Mouse (Mus musculus) forebrain, embryonic 12.5 days (tissue): Measurements from ENCODE around the gene Dtd1. TPM values are rescaled to one million over a fixed set of nuclear protein-coding genes. Genes with fewer than 3 reads are reported as not detected.

Source experiments
- ATAC-seq: fragments of 200-750 bp; cut with Nextera tagmentation; 2 replicates; pipeline ENCODE4 v1.8.0; 2017; ENCODE audit warnings: moderate TSS enrichment; ENCODE audit not compliant: low FRiP score
- H3K27ac ChIP-seq: fragments of 300-500 bp; sonication (generic); 2 replicates; pipeline ENCODE4 v1.5.1; 2016; ENCODE audit warnings: mild to moderate bottlenecking
- H3K27me3 ChIP-seq: fragments of 300-500 bp; sonication (generic); 2 replicates; pipeline ENCODE4 v1.6.1; 2016; ENCODE audit warnings: mild to moderate bottlenecking
- H3K36me3 ChIP-seq: fragments of 300-500 bp; sonication (generic); replicated peaks from 2 replicates; pipeline ENCODE4 v1.6.1; 2016; ENCODE audit warnings: mild to moderate bottlenecking
- H3K4me1 ChIP-seq: fragments of 300-500 bp; sonication (generic); 2 replicates; pipeline ENCODE4 v1.6.1; 2016
- H3K4me2 ChIP-seq: fragments of 300-500 bp; sonication (generic); 2 replicates; pipeline ENCODE4 v1.6.1; 2016; ENCODE audit warnings: mild to moderate bottlenecking, moderate library complexity
- H3K4me3 ChIP-seq: fragments of 300-500 bp; sonication (generic); replicated peaks from 2 replicates; pipeline ENCODE4 v1.5.1; 2016; ENCODE audit warnings: mild to moderate bottlenecking
- H3K9ac ChIP-seq: fragments of 300-500 bp; sonication (generic); 2 replicates; pipeline ENCODE4 v1.6.1; 2016; ENCODE audit warnings: mild to moderate bottlenecking
- H3K9me3 ChIP-seq: fragments of 300-500 bp; sonication (generic); 2 replicates; pipeline ENCODE4 v1.6.1; 2016
- WGBS: fragments of 180-500 bp; shearing (Covaris S2); methylation state at CpG from one replicate; pipeline ENCODE4 v1.1.7; 2016; 5-methylcytosine and 5-hydroxymethylcytosine counted together
- microRNA-seq: library from miRNA; unstranded; fragments of <30 nt; microRNA quantifications from one replicate; pipeline ENCODE4, GENCODE M21; 2017
- polyA plus RNA-seq: library from polyadenylated mRNA; unstranded; fragments of >200 nt; fragmentation: Nextera tagmentation; extraction: Ambion mirVana; gene quantifications from 2 replicates; pipeline ENCODE4 v1.2.1, GENCODE M21; 2016

Dtd1 gene
- polyA plus RNA-seq, 1 experiment from 2014 or later = 35.5 TPM

DNA sequence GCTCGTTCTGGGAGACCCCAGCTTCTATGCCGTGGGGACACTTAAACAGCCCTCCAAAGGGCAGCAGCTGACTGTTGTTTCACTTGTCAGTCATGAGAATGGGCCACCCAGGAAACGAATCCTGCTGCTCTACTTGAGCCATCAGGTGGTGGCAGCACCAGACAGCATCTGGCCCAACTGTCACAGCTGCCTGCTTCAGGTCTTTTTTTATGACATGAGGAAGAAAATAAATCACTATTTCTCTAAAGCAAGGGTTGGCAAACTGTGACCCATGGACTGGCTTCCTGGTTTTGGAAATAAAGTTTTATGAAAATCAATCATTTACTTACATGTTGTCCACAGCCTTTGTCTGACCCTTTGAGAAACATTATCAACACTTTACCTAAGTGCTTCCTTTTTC is 182.2 kb downstream of the Dtd1 start:
- 63% methylated on average over 3 of the region's 3 CpGs for WGBS

DNA sequence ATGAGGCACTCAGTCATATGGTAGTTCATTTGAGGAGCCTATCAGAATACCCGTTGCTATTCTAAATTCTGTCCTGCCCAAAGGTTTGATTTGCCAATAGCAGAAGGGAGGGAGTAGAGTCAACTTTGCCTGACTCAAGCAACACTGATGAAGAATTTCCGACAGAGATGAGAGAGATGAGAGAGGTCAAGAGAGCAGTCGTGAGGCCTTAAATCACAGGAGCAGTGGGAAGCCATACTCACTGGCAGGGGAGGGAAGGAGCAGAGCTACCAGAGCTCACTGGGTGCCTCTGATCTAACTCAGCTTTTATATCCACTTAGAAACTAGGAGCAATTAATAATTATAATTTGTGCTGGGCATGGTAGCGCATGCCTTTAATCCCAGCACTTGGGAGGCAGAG is 182.8 kb downstream of the Dtd1 start:
- no peak overlapping the region for H3K4me2 ChIP-seq
- H3K9me3 ChIP-seq = no peaks in the 10 kb centered on the region
- H3K4me1 ChIP-seq = no peaks in the 10 kb centered on the region
- H3K9ac ChIP-seq = no peak overlapping the region
- no peak overlapping the region for H3K27ac ChIP-seq
- no peak overlapping the region for H3K4me3 ChIP-seq
- 83% methylated on average over 4 of the region's 4 CpGs for WGBS
- no peaks in the 10 kb centered on the region for H3K27me3 ChIP-seq
- no peak for ATAC-seq
- H3K36me3 ChIP-seq = no peaks in the 10 kb centered on the region

More for the DNA sequence above, 182.2 kb downstream of the Dtd1 start:
- Histone ChIP-seq H3K9ac (no peak overlapping the region), H3K9me3 (no peaks in the 10 kb centered on the region), H3K36me3 (no peaks in the 10 kb centered on the region), H3K27me3 (no peaks in the 10 kb centered on the region), H3K27ac (no peak overlapping the region), H3K4me2 (no peak overlapping the region), H3K4me1 (no peaks in the 10 kb centered on the region), H3K4me3 (no peak overlapping the region)
- ATAC-seq = no peak

DNA sequence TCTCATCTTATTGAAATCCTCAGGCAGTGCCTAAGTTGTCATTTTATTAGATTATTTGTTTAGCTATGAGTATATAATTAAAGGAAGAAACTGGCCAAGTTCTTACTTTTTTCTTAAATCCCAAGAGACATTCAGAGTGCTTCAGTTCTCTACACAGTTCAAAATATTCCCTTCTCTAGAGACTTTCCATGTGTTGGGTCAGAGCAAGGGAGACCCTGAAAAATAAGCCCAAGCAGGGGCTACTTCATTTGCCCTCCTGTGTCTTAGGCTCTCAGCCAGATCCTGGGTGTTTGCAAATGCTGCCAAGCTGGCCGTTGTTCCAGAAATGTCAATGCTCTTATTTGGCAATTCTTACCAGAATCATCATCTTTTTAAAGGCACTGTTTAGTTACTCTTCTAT is 183.5 kb downstream of the Dtd1 start:
- Histone ChIP-seq H3K27me3 (no peaks in the 10 kb centered on the region), H3K36me3 (no peaks in the 10 kb centered on the region), H3K4me1 (no peaks in the 10 kb centered on the region), H3K9ac (no peak overlapping the region), H3K27ac (no peak overlapping the region), H3K4me2 (no peak overlapping the region), H3K9me3 (no peaks in the 10 kb centered on the region), H3K4me3 (no peak overlapping the region)
- no peak for ATAC-seq
- 86% methylated on average over 1 of the region's 1 CpGs for WGBS

DNA sequence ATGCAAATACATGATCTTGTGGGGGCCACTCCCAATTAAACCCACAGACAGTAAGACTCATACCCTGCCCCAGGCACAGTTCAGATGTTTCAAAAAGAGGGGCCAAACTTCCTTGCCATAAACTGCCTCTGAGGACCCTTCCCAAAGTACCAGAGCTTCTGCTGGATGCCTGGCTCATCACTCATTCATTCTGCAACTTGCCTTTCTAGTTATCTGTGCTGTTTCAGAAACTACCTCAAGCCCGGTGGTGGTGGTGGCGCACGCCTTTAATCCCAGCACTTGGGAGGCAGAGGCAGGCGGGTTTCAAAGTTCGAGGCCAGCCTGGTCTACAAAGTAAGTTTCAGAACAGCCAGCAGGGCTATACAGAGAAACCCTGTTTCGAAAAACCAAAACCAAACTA is 184.1 kb downstream of the Dtd1 start:
- Histone ChIP-seq H3K27me3 (no peaks in the 10 kb centered on the region), H3K9me3 (no peaks in the 10 kb centered on the region), H3K4me1 (no peaks in the 10 kb centered on the region), H3K4me3 (no peak overlapping the region), H3K4me2 (no peak overlapping the region), H3K36me3 (no peaks in the 10 kb centered on the region), H3K9ac (no peak overlapping the region), H3K27ac (no peak overlapping the region)
- ATAC-seq = no peak
- WGBS = 91% methylated on average over 6 of the region's 6 CpGs

DNA sequence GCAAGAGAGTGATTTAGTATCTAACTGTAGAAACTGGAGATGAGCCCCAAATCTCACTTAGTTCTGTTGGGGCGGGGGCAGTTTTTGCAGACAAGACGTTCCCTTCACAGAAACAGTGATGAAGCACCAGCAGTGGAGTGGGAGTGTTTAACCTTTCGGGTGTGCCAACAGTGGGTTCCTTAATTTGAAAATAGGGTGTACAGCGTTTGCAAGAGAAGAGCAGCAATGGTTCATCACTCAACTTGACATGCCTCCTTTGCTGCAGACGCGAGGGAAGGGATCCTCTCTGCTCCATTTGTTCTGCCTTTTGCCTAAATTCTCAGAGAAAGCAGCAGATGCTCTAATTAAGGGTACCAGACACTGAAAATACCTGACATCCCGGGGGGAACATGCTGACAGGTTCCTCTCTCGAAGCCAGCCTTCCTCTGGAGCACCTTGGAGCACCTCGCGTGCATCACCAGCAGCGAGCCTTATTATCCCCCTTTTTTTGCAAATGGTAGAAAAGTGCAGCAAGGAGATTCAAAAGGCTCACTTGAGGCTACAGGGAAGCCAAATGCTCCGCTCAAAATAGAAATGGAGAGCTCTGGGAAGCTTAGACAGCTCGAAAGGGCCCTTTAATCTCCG is 192.1 kb downstream of the Dtd1 start:
- Histone ChIP-seq H3K9me3 (no peaks in the 10 kb centered on the region), H3K4me1 (no peaks in the 10 kb centered on the region), H3K27me3 (no peaks in the 10 kb centered on the region), H3K27ac (no peak overlapping the region), H3K4me3 (no peak overlapping the region), H3K36me3 (no peaks in the 10 kb centered on the region), H3K9ac (no peak overlapping the region), H3K4me2 (no peak overlapping the region)
- no peak for ATAC-seq
- WGBS = 83% methylated on average over 14 of the region's 14 CpGs

DNA sequence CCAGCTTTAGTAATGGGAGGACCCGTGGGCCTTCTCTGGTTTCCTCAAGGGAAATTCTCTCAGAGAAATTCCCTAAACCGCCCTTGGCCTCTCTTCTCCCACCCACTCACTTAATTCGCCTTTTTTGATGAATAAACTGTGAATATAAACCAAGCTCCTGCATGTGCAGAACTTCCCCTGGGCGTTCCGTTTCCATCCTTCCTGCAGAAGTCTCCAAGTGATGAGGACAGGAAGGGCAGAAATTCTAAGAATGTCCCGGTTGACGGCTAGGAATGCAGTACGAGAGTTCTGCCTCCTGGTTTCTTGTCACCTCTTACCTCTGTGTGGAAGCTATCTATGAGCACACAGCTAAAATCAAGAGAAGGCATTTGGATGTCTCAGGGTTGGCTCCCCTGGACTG is 197.8 kb downstream of the Dtd1 start:
- Histone ChIP-seq H3K27ac (no peak overlapping the region), H3K4me2 (no peak overlapping the region), H3K4me3 (no peak overlapping the region), H3K4me1 (no peaks in the 10 kb centered on the region), H3K9ac (no peak overlapping the region), H3K9me3 (no peaks in the 10 kb centered on the region), H3K36me3 (no peaks in the 10 kb centered on the region), H3K27me3 (no peaks in the 10 kb centered on the region)
- no peak for ATAC-seq
- 83% methylated on average over 8 of the region's 8 CpGs for WGBS

DNA sequence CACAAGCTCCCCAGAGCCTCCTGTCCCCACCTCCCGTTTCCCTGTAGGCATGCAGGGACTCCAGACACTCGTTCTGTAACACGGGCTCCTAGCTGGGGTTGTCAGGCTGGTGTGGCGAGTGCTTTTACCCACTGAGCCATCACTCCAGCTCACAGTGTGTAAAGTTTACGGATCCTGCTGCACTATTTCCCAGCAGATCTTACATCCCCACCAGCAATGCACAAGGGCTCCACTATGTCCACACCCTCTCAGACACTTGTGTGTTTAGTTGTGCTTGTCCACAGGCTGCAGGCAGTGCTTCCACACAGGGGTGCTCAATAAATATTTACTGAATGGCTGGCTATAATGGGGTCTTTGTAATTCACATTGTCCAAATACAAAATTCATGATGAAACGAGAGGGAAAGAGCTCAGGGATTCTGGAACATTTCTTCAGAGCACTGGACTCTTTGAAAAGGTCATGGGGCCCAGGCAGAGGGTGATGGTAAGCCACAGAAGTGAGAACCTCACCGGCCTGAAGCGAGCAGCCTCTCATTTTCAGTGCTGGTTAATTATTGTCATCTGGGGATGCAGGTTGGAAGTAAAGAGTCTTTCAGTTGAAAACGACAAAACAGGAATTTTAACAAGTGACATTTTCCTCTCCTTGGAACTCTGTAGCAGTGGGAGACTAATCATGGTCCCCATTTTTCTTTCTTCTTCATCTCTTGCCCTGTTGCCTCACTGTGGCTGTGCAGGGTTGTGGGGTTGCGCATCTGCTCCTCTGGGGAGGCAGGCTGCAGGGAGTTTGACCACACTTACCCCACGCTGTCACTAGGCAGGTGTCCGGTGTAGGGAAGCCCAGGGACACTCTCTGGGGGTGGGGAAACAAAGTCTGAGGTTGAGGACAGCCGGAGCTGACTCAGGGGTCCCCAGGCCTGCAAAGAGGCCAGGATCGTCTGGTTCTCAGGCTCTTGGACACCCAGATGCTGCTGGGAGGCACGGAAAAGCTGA is 208.4 kb downstream of the Dtd1 start:
- H3K27me3 ChIP-seq = no peaks in the 10 kb centered on the region
- no peak overlapping the region for H3K9ac ChIP-seq
- ATAC-seq = no peak
- no peak overlapping the region for H3K4me3 ChIP-seq
- H3K36me3 ChIP-seq = no peaks in the 10 kb centered on the region
- no peak overlapping the region for H3K27ac ChIP-seq
- H3K4me2 ChIP-seq = no peak overlapping the region
- no peaks in the 10 kb centered on the region for H3K9me3 ChIP-seq
- WGBS = 61% methylated on average over 15 of the region's 15 CpGs
- H3K4me1 ChIP-seq = peaks cover 5% of the 10 kb centered on the region; the same call in 1 of the 2 replicates

Small RNAs within 50 kb of the gene (microRNA-seq; reads per million reads assigned to microRNA genes)
- gene Gm24823 = not detected

Other genes with a start within 250 kb of the Dtd1 start
- gene Kat14, start 230.9 kb upstream of the Dtd1 start, polyA plus RNA-seq = 41.2 and 42.9 TPM in 2 replicates
- 0.49 and 2.3 TPM in 2 replicates for gene Pet117, start 230.9 kb upstream of the Dtd1 start, polyA plus RNA-seq
- gene Dzank1, start 72.5 kb upstream of the Dtd1 start, polyA plus RNA-seq = 4.6 and 4.9 TPM in 2 replicates
- 38.9 and 39.5 TPM in 2 replicates for gene Polr3f, start 72.2 kb upstream of the Dtd1 start, polyA plus RNA-seq
- gene Rbbp9, start 49.0 kb upstream of the Dtd1 start, polyA plus RNA-seq = 56.8 and 59.1 TPM in 2 replicates
- gene Sec23b, start 43.7 kb upstream of the Dtd1 start, polyA plus RNA-seq = 107 and 115 TPM in 2 replicates
- gene Smim26, start 5.8 kb upstream of the Dtd1 start, polyA plus RNA-seq = 47.5 and 49.8 TPM in 2 replicates
- not detected in 2 replicates for gene Scp2d1, start 223.8 kb downstream of the Dtd1 start, polyA plus RNA-seq